Mouse (Mus musculus): Measurements from ENCODE around the gene B3gnt7.
A peak's percentile ranks its signal among the peaks of the same experiment; 100 is the strongest.

B3gnt7 gene

DNA sequence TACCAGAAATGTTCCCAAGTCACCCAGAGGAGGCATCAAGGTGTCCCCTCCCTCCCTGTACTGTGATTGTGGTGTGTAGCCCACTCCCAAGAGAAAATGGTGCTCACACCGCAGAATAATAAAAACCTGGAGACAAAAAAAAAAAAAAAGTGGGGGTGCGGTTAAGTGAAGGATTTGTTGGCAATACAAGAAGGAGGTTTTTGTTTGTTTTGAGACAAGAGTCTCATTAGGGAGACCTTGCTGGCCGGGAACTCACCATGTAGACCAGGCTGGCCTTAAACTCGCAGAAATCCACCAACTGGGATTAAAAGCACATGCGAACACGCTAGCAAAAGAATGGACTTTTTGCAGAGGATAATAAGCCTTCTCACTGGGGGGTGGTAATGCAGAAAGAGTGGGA lies at the start of gene B3gnt7:
Gene B3gnt7, plus strand, starts transcription at position 301 of the 400 bp plus-strand sequence.
- no peak for DNase-seq

- no peak for DNase-seq
Observed at GRCm38 (mm10) chr1:86253410-86253809, 49.2 kb upstream of the B3gnt7 start.

GRCm38 (mm10) chr1:86256311-86256710 lies 46.3 kb upstream of the B3gnt7 start:
- DNase-seq, result no peak

GRCm38 (mm10) chr1:86257228-86257627 lies 45.4 kb upstream of the B3gnt7 start:
- no peak for DNase-seq

GRCm38 (mm10) chr1:86258171-86258824 lies 44.3 kb upstream of the B3gnt7 start:
- DNase-seq, result no peak

- DNase-seq, result no peak
Observed at GRCm38 (mm10) chr1:86263564-86264339, 38.9 kb upstream of the B3gnt7 start.

GRCm38 (mm10) chr1:86265060-86265459 lies 37.6 kb upstream of the B3gnt7 start:
- DNase-seq, result peak; percentile 28

- no peak for DNase-seq
Observed at GRCm38 (mm10) chr1:86268492-86269189, 34.0 kb upstream of the B3gnt7 start.

DNA sequence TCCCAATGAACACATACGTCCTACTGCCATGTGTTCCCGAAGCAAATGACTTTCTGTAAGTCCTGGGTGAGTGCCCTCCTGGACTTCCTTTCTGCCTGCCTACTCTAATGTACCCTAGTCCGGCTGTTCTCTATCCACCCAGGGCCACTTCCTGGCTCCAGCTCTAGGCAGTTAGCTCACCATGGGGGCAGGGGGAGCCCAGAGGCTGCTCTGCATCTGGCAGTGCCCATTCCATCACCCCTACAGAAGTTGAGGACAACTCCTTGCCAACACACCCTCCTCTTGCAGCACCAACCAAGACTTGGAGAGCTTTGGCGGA lies 33.5 kb upstream of the B3gnt7 start:
- no peak for DNase-seq

GRCm38 (mm10) chr1:86271707-86272106 lies 30.9 kb upstream of the B3gnt7 start:
- DNase-seq, result no peak

DNA sequence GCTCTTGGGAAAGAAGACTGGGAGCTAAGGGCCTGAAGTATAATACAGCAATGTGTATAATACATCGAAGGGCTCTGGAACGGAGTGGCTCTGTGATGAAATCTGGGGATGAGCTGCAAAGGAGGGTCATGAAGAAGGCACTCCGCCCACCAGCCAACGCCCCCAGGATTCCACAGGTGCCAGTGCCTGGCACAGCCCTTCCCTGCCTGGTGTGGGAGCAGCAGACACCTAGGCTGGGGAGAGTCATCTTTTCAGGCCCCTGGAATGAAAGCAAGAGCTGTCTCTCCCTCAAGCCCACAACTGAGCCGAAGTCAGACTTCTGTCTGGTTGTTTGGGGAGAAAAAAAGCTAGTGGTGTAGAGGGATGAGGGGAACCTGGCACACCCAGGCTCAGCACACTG lies 25.6 kb upstream of the B3gnt7 start:
- no peak for DNase-seq

GRCm38 (mm10) chr1:86281781-86282536 lies 20.7 kb upstream of the B3gnt7 start:
- no peak for DNase-seq

- no peak for DNase-seq
Observed at GRCm38 (mm10) chr1:86284101-86284500, 18.5 kb upstream of the B3gnt7 start.

GRCm38 (mm10) chr1:86285295-86285694 lies 17.3 kb upstream of the B3gnt7 start:
- no peak for DNase-seq

GRCm38 (mm10) chr1:86287473-86287872 lies 15.2 kb upstream of the B3gnt7 start:
- DNase-seq, result no peak

GRCm38 (mm10) chr1:86290452-86290851 lies 12.2 kb upstream of the B3gnt7 start:
- no peak for DNase-seq

DNA sequence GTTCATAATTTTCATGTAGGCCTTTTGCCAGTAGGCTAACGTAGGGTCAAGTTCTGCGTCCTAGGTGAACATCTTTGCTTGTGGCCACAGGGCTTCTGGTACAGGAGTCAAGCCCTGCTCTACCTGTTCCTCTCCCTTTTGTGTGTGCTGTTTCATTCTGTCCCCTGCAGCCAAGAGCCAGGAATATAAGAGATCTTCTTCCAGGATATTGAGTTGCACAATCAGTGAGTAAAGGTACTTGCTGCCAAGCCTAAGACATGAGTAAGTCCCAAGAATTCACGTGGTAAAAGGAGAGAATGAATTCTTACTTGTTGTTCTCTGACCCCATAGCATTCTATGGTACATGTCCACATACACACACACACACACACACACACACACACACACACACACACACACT lies 9.5 kb upstream of the B3gnt7 start:
- DNase-seq, result no peak

DNA sequence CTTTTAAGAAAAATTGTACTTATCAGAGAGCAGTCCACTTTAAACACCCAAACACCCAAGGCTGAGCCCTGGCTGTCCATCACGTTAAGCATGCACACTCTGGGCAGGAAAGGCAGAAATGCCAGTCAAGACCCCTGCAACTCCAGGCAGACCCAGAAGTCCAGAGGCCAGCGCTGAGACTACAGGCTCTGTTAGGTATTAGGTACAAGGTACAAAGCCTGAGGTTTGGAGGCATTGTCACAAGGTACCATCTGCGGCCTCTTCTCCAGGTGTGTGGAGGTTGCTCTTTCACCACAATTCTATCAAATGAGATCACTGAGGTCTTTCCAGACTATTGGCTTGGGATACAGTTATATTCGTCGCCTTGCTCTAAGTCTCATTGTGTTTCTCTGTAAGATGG lies 8.8 kb upstream of the B3gnt7 start:
- no peak for DNase-seq

DNA sequence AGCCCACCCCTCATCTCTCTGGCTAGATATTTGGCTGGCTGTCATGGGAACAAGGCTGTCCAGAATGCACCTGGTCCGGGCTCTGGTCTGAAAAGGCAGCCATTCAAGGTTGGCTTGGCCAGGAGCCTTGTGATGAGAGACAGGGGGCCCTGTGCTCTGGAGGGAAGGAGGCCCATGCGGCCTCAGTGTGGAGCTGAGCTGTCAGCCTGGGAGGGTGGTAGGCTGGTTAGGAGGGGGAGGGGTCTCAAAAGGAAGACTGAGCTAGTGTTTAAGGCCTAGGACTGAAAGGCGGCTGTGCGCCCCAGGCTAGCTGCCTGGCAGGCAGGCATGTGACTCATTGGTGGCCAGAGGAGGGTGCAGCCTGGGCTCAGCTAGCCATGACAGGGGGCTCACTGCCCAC lies 8.2 kb upstream of the B3gnt7 start:
- DNase-seq, result no peak

DNA sequence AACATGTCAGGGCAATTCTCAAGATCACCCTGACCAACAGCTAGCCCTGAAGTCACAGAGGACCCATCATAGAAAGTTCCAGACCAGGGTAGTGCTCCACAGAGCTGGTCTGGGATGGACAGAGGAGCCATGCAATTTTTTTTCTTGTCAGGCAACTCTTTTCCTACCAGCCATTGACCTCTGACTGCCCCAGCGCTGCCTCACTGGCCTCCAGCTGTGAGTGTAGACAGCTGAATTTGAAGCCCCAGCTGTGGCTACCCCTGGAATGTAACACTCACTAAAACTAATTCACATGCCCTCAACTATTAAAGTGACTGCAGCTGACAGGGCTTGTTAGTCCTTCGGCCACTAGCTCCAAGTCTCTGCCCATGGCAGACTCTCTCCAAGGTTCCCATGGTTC lies 2.5 kb upstream of the B3gnt7 start:
- DNase-seq, result no peak

DNA sequence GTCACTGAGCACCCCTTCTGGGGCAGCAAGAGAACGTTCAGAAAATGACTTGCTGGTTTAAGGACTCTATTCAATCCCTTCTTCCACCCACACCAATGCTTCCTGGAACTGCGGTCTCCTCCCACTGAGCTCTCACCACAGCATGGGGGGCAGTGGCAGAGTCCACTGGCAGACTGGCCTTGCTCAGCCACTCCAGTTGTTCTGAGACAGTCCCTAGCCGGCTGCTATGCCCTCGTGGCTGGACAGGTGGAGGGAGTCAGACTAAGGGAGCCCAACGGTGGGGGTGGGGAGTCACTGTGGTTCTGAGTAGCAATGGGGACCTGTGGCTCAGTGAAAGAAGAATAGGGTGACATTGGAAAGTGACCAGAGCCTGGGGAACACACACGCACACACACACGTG lies 1.9 kb upstream of the B3gnt7 start:
- DNase-seq, result peak; percentile 39

DNA sequence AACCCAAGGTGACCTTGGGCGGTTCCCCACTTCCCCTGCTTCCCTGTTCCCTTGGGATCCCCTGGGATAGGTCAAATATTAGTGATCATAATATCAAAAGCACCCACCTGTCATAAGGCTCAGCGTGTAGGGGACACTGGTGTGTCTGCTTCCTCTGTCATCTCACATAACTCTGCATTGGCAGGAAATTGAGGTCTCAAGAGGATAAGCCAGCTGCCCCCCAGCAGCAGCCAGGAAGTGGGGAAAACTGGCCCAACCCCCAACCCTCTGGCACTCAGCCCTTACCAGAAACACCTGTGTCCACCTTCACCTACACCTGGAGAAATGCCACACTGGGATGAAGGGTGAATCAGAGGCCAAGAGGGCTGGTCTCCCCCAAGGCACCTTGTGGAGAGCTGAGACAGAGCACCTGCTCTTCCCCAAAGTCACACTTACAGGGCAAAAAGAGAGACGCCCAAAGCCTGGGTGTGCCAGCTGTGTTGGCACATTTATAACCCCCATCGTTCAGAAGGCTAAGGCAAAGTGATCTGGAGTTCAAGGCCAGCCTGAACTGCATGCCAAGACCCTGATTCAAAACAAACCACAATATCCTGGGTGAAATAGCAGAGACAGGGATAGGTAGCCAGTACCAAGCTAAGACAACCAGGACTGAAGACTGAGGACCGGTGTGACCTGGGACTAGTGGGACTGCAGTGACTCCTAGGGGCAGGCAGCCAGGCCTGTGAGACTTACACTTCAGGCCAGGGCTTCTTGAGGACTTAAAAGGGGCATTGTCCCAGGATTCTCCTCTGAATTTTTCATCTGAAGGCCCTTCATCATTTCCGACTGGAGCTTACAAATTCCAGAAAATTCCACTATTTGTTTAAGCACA lies 1.2 kb upstream of the B3gnt7 start:
- peak; percentile 58 for DNase-seq
